14 mouse cellular contexts compared by ENCODE assay signal in the genomic region with DNA sequence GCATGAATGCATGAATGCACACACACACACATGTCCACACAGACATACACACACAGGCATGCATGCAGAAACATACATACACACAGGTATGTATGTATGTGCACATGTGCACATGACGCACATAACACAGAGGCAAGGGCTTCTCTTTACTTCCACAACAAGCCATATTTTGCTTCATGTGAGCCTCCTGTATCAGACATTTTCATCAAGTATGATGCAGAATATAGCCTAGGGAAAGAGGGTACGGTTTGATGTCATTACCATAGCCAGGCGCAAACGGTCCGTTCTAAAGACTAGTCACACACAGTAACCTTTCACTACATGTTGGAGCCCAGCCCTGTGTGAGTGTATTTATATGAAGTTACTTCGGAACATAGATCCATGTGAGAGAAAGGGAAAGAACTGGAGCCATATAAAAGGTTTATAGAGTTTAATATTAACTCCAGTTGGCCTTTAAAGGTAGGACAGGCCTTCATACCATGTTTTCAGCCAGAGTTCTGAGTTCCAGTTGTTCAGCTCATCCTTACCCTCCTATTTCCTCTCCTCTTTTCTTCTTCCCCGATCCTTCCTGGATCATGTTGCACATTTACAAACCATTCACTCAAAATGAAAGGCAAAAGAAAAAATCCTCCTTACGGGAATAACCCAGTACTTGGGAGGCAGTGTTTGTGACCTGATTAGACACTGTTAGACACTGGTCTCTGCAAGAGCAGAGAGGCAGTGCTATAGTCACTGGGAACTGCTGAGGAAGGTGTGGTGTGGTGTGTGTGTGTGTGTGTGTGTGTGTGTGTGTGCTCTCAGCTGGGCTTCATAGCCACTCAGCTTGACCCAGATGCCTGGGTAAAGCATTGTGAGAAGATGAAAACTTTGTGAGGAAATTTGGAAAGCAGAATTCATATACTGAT.
DNase-seq lines count a peak whose midpoint lies in the region; ATAC-seq lines count a peak whose summit lies in the region.
"Had no signal": no experiment of that assay in that cellular context is flagged by ENCODE, and none has a peak within 500 bp of the region (broad histone marks: within the 10 kb centered on the region; RNA-seq: fewer than 3 reads in every experiment).

No protein-coding gene starts in this region.

- WGBS in hindbrain, embryonic 16.5 days = 70% methylated on average over 8 of the region's 8 CpGs
- WGBS in hindbrain, embryonic 10.5 days = 87% methylated on average over 8 of the region's 8 CpGs
- WGBS in neural tube, embryonic 12.5 days = 75% methylated on average over 8 of the region's 8 CpGs

- H3K9me3 ChIP-seq in hindbrain, embryonic 16.5 days (ENCODE audit: control insufficient read depth, low read length) = no peaks in the 10 kb centered on the region
- no peaks in the 10 kb centered on the region for H3K9me3 ChIP-seq in hindbrain, embryonic 10.5 days
- H3K9me3 ChIP-seq in neural tube, embryonic 12.5 days = no peaks in the 10 kb centered on the region
- H3K9me3 ChIP-seq: intestine, embryonic 15.5 days; limb, embryonic 15.5 days; lung, embryonic 15.5 days; megakaryocyte, embryonic 14.5 days had no signal

- peak overlapping the region; percentile 17; the same call in 1 of the 2 replicates for H3K9ac ChIP-seq in hindbrain, embryonic 16.5 days (ENCODE audit: low read depth, low read length)
- no peak overlapping the region for H3K9ac ChIP-seq in neural tube, embryonic 12.5 days
- H3K9ac ChIP-seq: intestine, embryonic 15.5 days; limb, embryonic 15.5 days; lung, embryonic 15.5 days had no signal

- H3K27me3 ChIP-seq in hindbrain, embryonic 16.5 days (replicated peaks; ENCODE audit: control insufficient read depth, insufficient read depth, low read length) = no peaks in the 10 kb centered on the region
- peaks cover 12% of the 10 kb centered on the region for H3K27me3 ChIP-seq in hindbrain, embryonic 10.5 days (ENCODE audit: insufficient read depth, poor library complexity, severe bottlenecking)
- no peaks in the 10 kb centered on the region for H3K27me3 ChIP-seq in neural tube, embryonic 12.5 days (replicated peaks)
- H3K27me3 ChIP-seq: intestine, embryonic 15.5 days; limb, embryonic 15.5 days; megakaryocyte, embryonic 14.5 days had no signal

- DNase-seq in hindbrain, embryonic 10.5 days (ENCODE audit: low spot score) = no peak
- DNase-seq in brain, adult 2 months (ENCODE audit: low read depth, low spot score) = peak; percentile 64
- peak; percentile 59 to 60 for DNase-seq in cerebellum, postnatal 25 days
- DNase-seq in ovary, postnatal 36 days (ENCODE audit: low spot score) = no peak
- DNase-seq in B cell, adult 2 months = no peak
- DNase-seq: gastrocnemius, postnatal 36 days; kidney, postnatal 10 days; right cerebral cortex, postnatal 14 days had no signal

- H3K27ac ChIP-seq in hindbrain, embryonic 16.5 days (ENCODE audit: low read depth, low read length) = peak overlapping the region; percentile 59
- H3K27ac ChIP-seq in hindbrain, embryonic 10.5 days = no peak overlapping the region
- H3K27ac ChIP-seq in neural tube, embryonic 12.5 days = no peak overlapping the region
- H3K27ac ChIP-seq: intestine, embryonic 15.5 days; limb, embryonic 15.5 days; lung, embryonic 15.5 days had no signal

- H3K4me3 ChIP-seq in hindbrain, embryonic 16.5 days (ENCODE audit: low read length) = no peak overlapping the region
- no peak overlapping the region for H3K4me3 ChIP-seq in hindbrain, embryonic 10.5 days
- no peak overlapping the region for H3K4me3 ChIP-seq in neural tube, embryonic 12.5 days
- H3K4me3 ChIP-seq: intestine, embryonic 15.5 days; limb, embryonic 15.5 days; lung, embryonic 15.5 days; megakaryocyte, embryonic 14.5 days had no signal

- no peaks in the 10 kb centered on the region for H3K36me3 ChIP-seq in hindbrain, embryonic 16.5 days (ENCODE audit: control insufficient read depth, insufficient read depth, low read length)
- no peaks in the 10 kb centered on the region for H3K36me3 ChIP-seq in hindbrain, embryonic 10.5 days
- no peaks in the 10 kb centered on the region for H3K36me3 ChIP-seq in neural tube, embryonic 12.5 days
- H3K36me3 ChIP-seq: intestine, embryonic 15.5 days; limb, embryonic 15.5 days; lung, embryonic 15.5 days had no signal

- H3K4me1 ChIP-seq in hindbrain, embryonic 16.5 days (ENCODE audit: control insufficient read depth, insufficient read depth, low read depth, low read length) = peaks cover 2% of the 10 kb centered on the region
- peaks cover 11% of the 10 kb centered on the region for H3K4me1 ChIP-seq in hindbrain, embryonic 10.5 days (replicated peaks)
- peaks cover 5% of the 10 kb centered on the region for H3K4me1 ChIP-seq in neural tube, embryonic 12.5 days
- H3K4me1 ChIP-seq: intestine, embryonic 15.5 days; limb, embryonic 15.5 days; lung, embryonic 15.5 days; megakaryocyte, embryonic 14.5 days had no signal

- ATAC-seq in hindbrain, embryonic 16.5 days = no peak
- 0 out of 2 replicates have a peak, but pooled peaks have one; percentile 42 for ATAC-seq in neural tube, embryonic 12.5 days (ENCODE audit: low FRiP score, low read depth)
- ATAC-seq: intestine, embryonic 15.5 days had no signal

- no peak overlapping the region for H3K4me2 ChIP-seq in hindbrain, embryonic 16.5 days (ENCODE audit: low read length)
- H3K4me2 ChIP-seq in neural tube, embryonic 12.5 days (replicated peaks) = no peak overlapping the region
- H3K4me2 ChIP-seq: intestine, embryonic 15.5 days; limb, embryonic 15.5 days; lung, embryonic 15.5 days had no signal

Comparison
In these comparisons a context has a peak if more than half of its experiments do, and no peak if none do; other contexts are left out.
1. DNase-seq: peak in brain, adult 2 months (single experiment) and cerebellum, postnatal 25 days (2 of 2); none in hindbrain, embryonic 10.5 days (single experiment), ovary, postnatal 36 days (single experiment) and B cell, adult 2 months (0 of 2).